Mouse (Mus musculus) hindbrain, embryonic 11.5 days (tissue): ENCODE measurements around the gene Mast4. TPM values are rescaled to one million over a fixed set of nuclear protein-coding genes. Genes with fewer than 3 reads are reported as not detected.

Experiments used
- ATAC-seq: fragments of 200-750 bp; cut with Nextera tagmentation; 2 replicates; pipeline ENCODE4 v1.8.0; 2017; ENCODE audit warnings: mild to moderate bottlenecking, moderate TSS enrichment, moderate library complexity; ENCODE audit not compliant: low FRiP score
- DNase-seq: peaks from one replicate; pipeline ENCODE4 v3.0.0-alpha.2; 2015; ENCODE audit warnings: low spot score
- H3K27ac ChIP-seq: fragments of 300-500 bp; sonication (generic); 2 replicates; pipeline ENCODE4 v1.5.1; 2014; ENCODE audit warnings: mild to moderate bottlenecking, low read depth, low read length
- H3K27me3 ChIP-seq: fragments of 300-500 bp; sonication (generic); 2 replicates; pipeline ENCODE4 v1.6.1; 2014; ENCODE audit warnings: mild to moderate bottlenecking, low read length, moderate library complexity, mixed read lengths; ENCODE audit not compliant: control insufficient read depth, insufficient read depth
- H3K36me3 ChIP-seq: fragments of 300-500 bp; sonication (generic); 2 replicates; pipeline ENCODE4 v1.6.1; 2014; ENCODE audit warnings: mild to moderate bottlenecking, low read length, moderate library complexity, mixed read lengths; ENCODE audit not compliant: control insufficient read depth, insufficient read depth
- H3K4me1 ChIP-seq: fragments of 300-500 bp; sonication (generic); replicated peaks from 2 replicates; pipeline ENCODE4 v1.6.1; 2014; ENCODE audit warnings: low read length, mixed read lengths; ENCODE audit not compliant: control insufficient read depth, insufficient read depth
- H3K4me2 ChIP-seq: fragments of 300-500 bp; sonication (generic); replicated peaks from 2 replicates; pipeline ENCODE4 v1.6.1; 2014; ENCODE audit warnings: mild to moderate bottlenecking, low read depth, low read length
- H3K4me3 ChIP-seq: fragments of 300-500 bp; sonication (generic); 2 replicates; pipeline ENCODE4 v1.5.1; 2014; ENCODE audit warnings: low read depth, low read length
- H3K9ac ChIP-seq: fragments of 300-500 bp; sonication (generic); 2 replicates; pipeline ENCODE4 v1.6.1; 2014; ENCODE audit warnings: low read depth, low read length
- H3K9me3 ChIP-seq: fragments of 300-500 bp; sonication (generic); 2 replicates; pipeline ENCODE4 v1.6.1; 2016; ENCODE audit warnings: low read length; ENCODE audit not compliant: control insufficient read depth
- WGBS: fragments of 180-500 bp; shearing (Covaris S2); extraction: QIAGEN DNeasy Blood & Tissue Kit; methylation state at CpG from one replicate; pipeline ENCODE4 v1.1.7; 2014; 5-methylcytosine and 5-hydroxymethylcytosine counted together
- polyA plus RNA-seq: library from polyadenylated mRNA; unstranded; fragments of >200 nt; fragmentation: Nextera tagmentation; extraction: Ambion mirVana; gene quantifications from 2 replicates; pipeline ENCODE4 v1.2.1, GENCODE M21; 2014

Mast4 gene
- polyA plus RNA-seq, 1 experiment from 2014 or later, result 26.9 TPM

- H3K4me2 ChIP-seq, result no peak overlapping the region
- no peak overlapping the region for H3K9ac ChIP-seq
- H3K27me3 ChIP-seq, result no peaks in the 10 kb centered on the region
- H3K27ac ChIP-seq, result no peak overlapping the region
- no peak overlapping the region for H3K4me3 ChIP-seq
- DNase-seq (no peak), ATAC-seq (no peak)
- 38% methylated on average over 7 of the region's 7 CpGs for WGBS
- H3K9me3 ChIP-seq, result no peaks in the 10 kb centered on the region
- 0 out of 2 replicates have a peak, but pooled peaks cover 3% of the 10 kb centered on the region for H3K4me1 ChIP-seq
- no peaks in the 10 kb centered on the region for H3K36me3 ChIP-seq
Measured at GRCm38 (mm10) chr13:102839741-102840482, 494.4 kb downstream of the Mast4 start.

- ATAC-seq, result no peak
- DNase-seq, result no peak
- H3K4me3 ChIP-seq, result no peak overlapping the region
- 0 out of 2 replicates have a peak, but pooled peaks cover 3% of the 10 kb centered on the region for H3K4me1 ChIP-seq
- H3K9me3 ChIP-seq, result no peaks in the 10 kb centered on the region
- H3K4me2 ChIP-seq, result no peak overlapping the region
- no peak overlapping the region for H3K27ac ChIP-seq
- H3K9ac ChIP-seq, result no peak overlapping the region
- no peaks in the 10 kb centered on the region for H3K27me3 ChIP-seq
- 63% methylated on average over 4 of the region's 4 CpGs for WGBS
- no peaks in the 10 kb centered on the region for H3K36me3 ChIP-seq
Measured at GRCm38 (mm10) chr13:102837427-102837826, 496.9 kb downstream of the Mast4 start.

- H3K9me3 ChIP-seq, result no peaks in the 10 kb centered on the region
- 0 out of 2 replicates have a peak, but pooled peaks cover 3% of the 10 kb centered on the region for H3K4me1 ChIP-seq
- H3K27ac ChIP-seq, result no peak overlapping the region
- DNase-seq (no peak), ATAC-seq (no peak)
- no peaks in the 10 kb centered on the region for H3K27me3 ChIP-seq
- WGBS, result 79% methylated on average over 8 of the region's 8 CpGs
- H3K4me3 ChIP-seq, result no peak overlapping the region
- H3K9ac ChIP-seq, result no peak overlapping the region
- no peaks in the 10 kb centered on the region for H3K36me3 ChIP-seq
- no peak overlapping the region for H3K4me2 ChIP-seq
Measured at GRCm38 (mm10) chr13:102835336-102835735, 499.0 kb downstream of the Mast4 start.

GRCm38 (mm10) chr13:102818287-102818686, 516.0 kb downstream of the Mast4 start:
- Histone ChIP-seq H3K4me2 (no peak overlapping the region), H3K4me3 (no peak overlapping the region), H3K9ac (no peak overlapping the region), H3K9me3 (no peaks in the 10 kb centered on the region), H3K27ac (no peak overlapping the region), H3K27me3 (no peaks in the 10 kb centered on the region), H3K36me3 (no peaks in the 10 kb centered on the region), H3K4me1 (no peaks in the 10 kb centered on the region)
- ATAC-seq, result no peak
- no peak for DNase-seq
- 81% methylated on average over 4 of the region's 4 CpGs for WGBS

- Histone ChIP-seq H3K4me1 (no peaks in the 10 kb centered on the region), H3K36me3 (no peaks in the 10 kb centered on the region), H3K27me3 (no peaks in the 10 kb centered on the region), H3K9me3 (no peaks in the 10 kb centered on the region), H3K4me2 (no peak overlapping the region), H3K9ac (no peak overlapping the region), H3K4me3 (no peak overlapping the region), H3K27ac (no peak overlapping the region)
- ATAC-seq (no peak), DNase-seq (no peak)
- 91% methylated on average over 7 of the region's 7 CpGs for WGBS
Measured at GRCm38 (mm10) chr13:102816689-102817088, 517.6 kb downstream of the Mast4 start.

- Histone ChIP-seq H3K27ac (no peak overlapping the region), H3K4me3 (no peak overlapping the region), H3K9me3 (no peaks in the 10 kb centered on the region), H3K27me3 (no peaks in the 10 kb centered on the region), H3K4me2 (no peak overlapping the region), H3K4me1 (0 out of 2 replicates have a peak, but pooled peaks cover 2% of the 10 kb centered on the region), H3K36me3 (no peaks in the 10 kb centered on the region), H3K9ac (no peak overlapping the region)
- ATAC-seq, result no peak
- DNase-seq, result no peak
- WGBS, result 94% methylated on average over 6 of the region's 6 CpGs
Measured at GRCm38 (mm10) chr13:102815158-102815557, 519.1 kb downstream of the Mast4 start.

GRCm38 (mm10) chr13:102811129-102811832, 523.0 kb downstream of the Mast4 start:
- H3K4me2 ChIP-seq, result peak overlapping the region; percentile 12; the same call in 1 of the 2 replicates
- H3K27ac ChIP-seq, result no peak overlapping the region
- H3K36me3 ChIP-seq, result no peaks in the 10 kb centered on the region
- no peaks in the 10 kb centered on the region for H3K27me3 ChIP-seq
- DNase-seq, result peak; percentile 76
- 0 out of 2 replicates have a peak, but pooled peaks cover 2% of the 10 kb centered on the region for H3K4me1 ChIP-seq
- H3K9ac ChIP-seq, result no peak overlapping the region
- no peak overlapping the region for H3K4me3 ChIP-seq
- 15% methylated on average over 15 of the region's 15 CpGs for WGBS
- H3K9me3 ChIP-seq, result no peaks in the 10 kb centered on the region
- peak; percentile 93 for ATAC-seq

GRCm38 (mm10) chr13:102806652-102807051, 527.6 kb downstream of the Mast4 start:
- no peaks in the 10 kb centered on the region for H3K9me3 ChIP-seq
- 89% methylated on average over 3 of the region's 3 CpGs for WGBS
- no peak for ATAC-seq
- H3K4me2 ChIP-seq, result no peak overlapping the region
- no peak overlapping the region for H3K4me3 ChIP-seq
- H3K36me3 ChIP-seq, result no peaks in the 10 kb centered on the region
- no peak overlapping the region for H3K27ac ChIP-seq
- no peaks in the 10 kb centered on the region for H3K27me3 ChIP-seq
- H3K4me1 ChIP-seq, result peaks cover 2% of the 10 kb centered on the region; the same call in 1 of the 2 replicates
- no peak for DNase-seq
- no peak overlapping the region for H3K9ac ChIP-seq
